Mouse (Mus musculus) left cerebral cortex, adult 9 months (tissue): ENCODE measurements around the gene Ptk7.

Experiments used
- DNase-seq, 2 experiments: peaks; one replicate each; pipeline ENCODE4 v3.0.0; 2022; ENCODE audit warnings: low spot score in 2 of 2

Ptk7 gene

GRCm38 (mm10) chr17:46628791-46629684, at the start of gene Ptk7:
Gene Ptk7, minus strand, starts transcription at chr17:46629504.
- DNase-seq = no peak

- DNase-seq = no peak
These were observed 49.6 kb upstream of the Ptk7 start for GRCm38 (mm10) chr17:46678911-46679310.

DNA sequence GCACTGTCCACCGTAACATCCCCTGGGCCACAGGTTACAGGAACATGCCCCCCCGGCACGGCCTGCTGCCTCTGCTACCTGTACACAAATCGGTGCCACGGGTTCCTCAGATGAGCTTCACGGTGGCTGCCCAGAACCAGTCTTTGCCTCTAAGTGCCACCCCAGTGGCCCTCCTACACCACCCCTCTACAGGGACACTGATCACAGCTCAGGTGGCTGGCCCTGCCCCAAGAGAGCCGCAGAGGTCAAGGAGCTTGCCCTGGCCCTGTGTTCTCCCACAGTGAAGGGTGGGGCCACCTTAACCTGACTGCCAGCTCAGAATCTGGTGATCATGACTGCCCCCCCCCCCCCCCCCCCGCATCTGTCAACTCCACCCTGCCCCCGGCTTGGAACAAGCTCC, 49.1 kb upstream of the Ptk7 start, which contains the start of gene Mea1:
Mea1 (plus strand) TSS at position 378 of the 400 bp plus-strand sequence.
- DNase-seq = no peak

DNA sequence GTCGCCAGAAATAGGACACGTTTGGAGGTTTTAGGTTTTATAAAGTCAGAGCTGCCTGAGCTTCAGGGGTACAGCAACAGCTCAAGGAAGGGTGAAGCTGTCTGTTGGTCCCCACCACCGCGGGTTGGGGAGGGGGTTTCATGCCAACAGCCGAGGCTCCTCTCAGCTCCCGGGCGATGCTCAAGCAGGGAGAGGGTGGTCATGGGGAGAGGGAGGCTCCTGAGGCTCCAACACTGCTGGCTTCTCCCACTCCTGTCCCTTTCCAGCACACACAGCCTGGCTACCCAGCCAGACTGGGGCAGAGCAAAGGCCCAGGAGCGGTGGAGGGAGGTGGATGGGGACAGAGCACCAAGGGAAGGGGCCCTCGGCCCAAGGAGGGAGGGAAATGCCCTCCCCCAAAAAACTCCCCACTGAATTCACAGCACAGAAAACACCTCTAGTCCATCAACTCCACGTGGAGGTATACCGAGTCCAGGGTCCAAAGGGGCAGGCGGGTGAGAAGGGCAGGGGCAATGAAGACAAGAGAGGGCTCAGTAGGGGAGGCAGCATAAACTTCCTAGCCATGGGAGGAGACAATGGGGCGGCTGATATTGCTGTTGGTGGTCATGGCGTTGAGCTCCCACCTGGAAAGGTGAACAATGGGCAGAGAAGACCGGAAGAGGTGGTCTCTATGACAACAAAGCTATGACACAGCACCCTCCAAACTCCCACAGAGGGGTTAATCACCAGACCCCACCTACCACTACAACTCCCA, 45.4 kb upstream of the Ptk7 start:
- DNase-seq = no peak

- DNase-seq = peak; percentile 69 to 89
These were observed 44.7 kb upstream of the Ptk7 start, which contains the start of gene Rrp36 for GRCm38 (mm10) chr17:46673850-46674529. Gene Rrp36, minus strand, starts transcription at chr17:46674352.

GRCm38 (mm10) chr17:46669911-46670310, 40.6 kb upstream of the Ptk7 start:
- DNase-seq = no peak

GRCm38 (mm10) chr17:46667712-46668111, 38.4 kb upstream of the Ptk7 start:
- no peak for DNase-seq

DNA sequence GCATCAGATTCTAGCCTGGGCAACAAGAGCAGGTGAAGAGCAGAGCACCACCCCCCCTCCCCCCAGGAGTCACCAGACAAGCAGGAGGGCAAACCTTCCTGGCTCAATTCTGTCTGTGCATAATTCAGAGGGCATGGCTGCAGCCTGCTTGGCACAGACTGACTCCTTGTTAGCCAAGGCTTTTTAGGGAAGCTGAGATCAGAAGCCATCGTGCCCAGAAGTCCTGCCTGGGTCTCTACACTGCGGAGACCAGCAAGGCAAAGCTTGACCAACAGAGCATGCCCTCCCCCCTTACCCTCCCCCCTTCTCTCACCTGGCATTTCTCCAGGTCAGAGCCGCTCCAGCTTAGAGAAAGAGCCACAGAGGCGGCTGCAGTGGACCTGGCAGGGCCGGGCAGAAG, 33.4 kb upstream of the Ptk7 start:
- no peak for DNase-seq

GRCm38 (mm10) chr17:46661981-46662380, 32.7 kb upstream of the Ptk7 start:
- no peak for DNase-seq

DNA sequence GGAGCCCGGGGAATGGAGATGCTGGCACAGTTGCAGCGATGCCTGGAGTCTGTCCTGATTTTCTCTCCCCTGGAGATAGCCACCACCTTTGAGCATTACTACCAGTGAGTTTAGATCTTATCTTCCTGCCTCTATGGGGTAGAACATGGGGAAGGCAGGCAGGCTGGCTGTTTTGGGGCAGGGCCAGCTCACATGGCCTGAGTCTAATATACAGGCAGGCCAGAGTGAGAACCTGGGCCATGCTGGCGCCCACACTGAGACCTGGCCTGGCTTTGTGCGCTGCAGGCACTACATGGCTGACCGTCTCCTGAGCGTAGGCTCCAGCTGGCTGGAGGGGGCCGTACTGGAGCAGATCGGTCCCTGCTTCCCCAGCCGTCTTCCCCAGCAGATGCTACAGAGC, 32.0 kb upstream of the Ptk7 start:
- no peak for DNase-seq

DNA sequence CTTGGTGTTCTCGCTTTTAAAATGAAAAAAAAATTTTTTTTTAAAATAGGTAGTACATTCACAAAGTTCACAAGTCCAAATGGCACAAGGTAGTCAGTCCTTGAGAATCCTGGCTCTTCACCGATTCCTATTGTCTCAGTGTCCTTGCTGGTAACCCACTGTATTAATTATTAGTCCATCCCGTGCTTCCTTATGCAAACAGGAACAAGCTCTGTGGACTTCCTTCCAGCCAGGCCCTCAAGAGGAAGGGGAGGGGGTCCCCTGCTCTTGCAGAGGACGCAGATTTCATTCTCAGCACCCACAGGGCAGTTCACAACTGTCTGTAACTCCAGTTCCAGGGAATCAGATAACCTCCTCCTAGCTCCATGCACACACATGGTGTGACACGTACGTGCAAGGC, 26.8 kb upstream of the Ptk7 start:
- no peak for DNase-seq

GRCm38 (mm10) chr17:46651755-46652547, 22.6 kb upstream of the Ptk7 start:
- no peak for DNase-seq

DNA sequence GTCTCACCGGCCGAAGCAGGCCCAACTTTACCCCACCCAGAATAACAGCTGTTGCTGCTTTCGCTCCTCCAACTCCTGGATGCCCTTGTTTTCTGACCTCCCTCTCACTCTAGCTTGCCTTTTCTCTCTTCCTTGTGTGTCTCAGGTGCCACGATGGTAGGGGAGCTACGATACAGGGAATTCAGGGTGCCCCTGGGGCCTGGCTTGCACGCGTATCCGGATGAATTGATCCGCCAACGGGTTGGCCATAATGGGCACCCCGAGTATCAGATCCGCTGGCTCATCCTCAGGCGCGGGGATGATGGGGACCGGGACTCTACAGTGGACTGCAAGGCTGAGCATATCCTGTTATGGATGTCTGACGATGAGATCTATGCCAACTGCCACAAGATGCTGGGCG, 22.0 kb upstream of the Ptk7 start:
- DNase-seq = no peak

DNA sequence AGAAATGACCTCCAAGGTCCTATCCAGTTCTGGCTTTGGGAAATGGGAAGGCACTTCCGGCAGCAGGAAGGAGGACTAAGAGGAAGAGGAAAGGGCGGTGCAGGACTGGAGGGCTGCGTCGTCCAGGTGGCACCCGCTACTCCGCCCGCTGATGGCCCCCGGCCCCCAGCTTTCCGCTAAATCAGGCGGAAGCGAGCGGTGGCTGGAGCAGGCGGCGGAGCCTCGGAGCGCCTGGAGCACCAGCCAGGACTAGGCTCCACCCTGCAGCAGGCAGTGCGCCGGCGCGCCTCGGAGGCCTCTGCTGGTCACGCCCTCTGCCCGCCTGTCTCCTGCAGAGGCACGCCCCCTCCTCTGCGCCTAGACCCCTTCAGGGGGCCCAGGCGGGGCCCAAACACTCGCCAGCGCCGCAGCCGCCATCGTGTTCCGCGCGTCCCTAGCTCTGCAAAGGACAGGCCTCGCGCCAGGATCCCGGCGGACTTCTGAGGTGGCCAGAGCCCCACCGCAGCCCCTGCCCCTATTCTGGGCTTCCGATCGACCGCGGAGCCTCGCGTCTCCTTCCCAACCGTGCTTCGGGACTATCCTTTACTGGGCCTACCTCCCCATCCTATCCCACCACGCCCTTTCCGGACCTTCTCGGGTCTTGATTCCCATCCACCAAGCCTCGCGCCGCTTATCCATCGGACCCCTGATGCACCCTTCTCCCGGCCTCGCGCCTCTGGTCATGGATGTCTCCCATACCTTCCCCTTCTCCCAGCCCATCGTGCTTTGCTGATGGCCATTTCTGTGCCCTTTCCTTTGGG, 21.1 kb upstream of the Ptk7 start, which contains the start of gene Cul7:
Cul7 (plus strand) TSS at position 106 of the 800 bp plus-strand sequence.
- DNase-seq = peak; percentile 79 to 87

- no peak for DNase-seq
These were observed 20.5 kb upstream of the Ptk7 start for GRCm38 (mm10) chr17:46649811-46650210.

GRCm38 (mm10) chr17:46648436-46648835, 19.1 kb upstream of the Ptk7 start:
- DNase-seq = no peak

GRCm38 (mm10) chr17:46647279-46647678, 18.0 kb upstream of the Ptk7 start:
- DNase-seq = no peak

GRCm38 (mm10) chr17:46646322-46646662, 17.0 kb upstream of the Ptk7 start:
- DNase-seq = no peak

- peak; percentile 96 to 99 for DNase-seq
These were observed 16.4 kb upstream of the Ptk7 start, which contains the start of the genes Klc4 and Mrpl2 for GRCm38 (mm10) chr17:46645561-46646321. Gene Klc4, minus strand, starts transcription at chr17:46646022. Gene Mrpl2, plus strand, starts transcription at chr17:46646229.
